Mouse (Mus musculus): ENCODE results near the gene Sys1.

Gene Sys1

DNA sequence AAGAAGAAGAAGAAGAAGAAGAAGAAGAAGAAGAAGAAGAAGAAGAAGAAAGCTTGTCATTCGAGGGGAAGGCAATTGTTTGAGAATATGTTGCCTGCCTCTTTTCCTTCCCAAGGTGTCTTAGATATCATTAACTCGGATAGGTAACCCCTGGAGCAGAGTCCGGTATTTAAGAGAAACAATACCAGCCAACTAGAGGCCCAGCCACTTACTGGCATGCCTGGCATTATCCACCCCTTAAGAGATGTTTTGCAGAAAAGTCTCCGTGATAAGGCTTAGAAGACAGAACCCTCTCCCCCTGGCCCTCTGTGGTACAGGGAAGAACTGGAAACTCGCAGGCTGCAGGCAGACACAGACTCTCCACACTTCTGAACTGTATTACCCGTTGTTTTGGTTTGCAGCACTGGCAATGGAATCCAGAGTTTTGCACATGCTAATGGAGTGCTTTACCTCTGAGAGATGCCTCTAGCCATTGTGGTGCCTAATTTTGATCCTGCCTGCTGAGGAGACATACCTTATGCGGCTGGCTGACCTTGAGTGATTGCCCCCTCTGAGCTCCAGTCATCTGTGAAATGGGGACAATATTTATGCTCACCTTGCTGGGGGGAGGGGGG, 2.8 kb upstream of the Sys1 start:
- DNase-seq = no peak

DNA sequence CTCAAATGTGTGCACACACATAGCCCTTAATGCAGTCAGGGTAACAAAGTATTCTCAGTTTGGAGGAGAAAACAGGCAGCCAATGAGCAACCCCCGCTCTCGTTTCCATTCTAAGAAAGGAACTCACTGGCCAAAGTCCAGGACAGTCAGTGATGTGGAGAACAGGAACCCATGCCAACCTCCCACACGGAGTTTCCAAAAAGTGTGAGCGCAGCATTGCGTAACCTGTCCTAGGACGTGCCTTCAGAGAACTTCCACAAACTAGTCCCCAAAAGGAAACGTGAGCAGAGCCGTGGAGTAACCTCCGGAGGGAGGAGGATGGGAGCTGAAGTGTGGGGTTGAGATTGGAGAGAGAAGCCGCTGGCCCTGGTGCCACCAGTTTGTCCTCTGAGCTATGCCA, 1.9 kb upstream of the Sys1 start:
- no peak for DNase-seq

DNA sequence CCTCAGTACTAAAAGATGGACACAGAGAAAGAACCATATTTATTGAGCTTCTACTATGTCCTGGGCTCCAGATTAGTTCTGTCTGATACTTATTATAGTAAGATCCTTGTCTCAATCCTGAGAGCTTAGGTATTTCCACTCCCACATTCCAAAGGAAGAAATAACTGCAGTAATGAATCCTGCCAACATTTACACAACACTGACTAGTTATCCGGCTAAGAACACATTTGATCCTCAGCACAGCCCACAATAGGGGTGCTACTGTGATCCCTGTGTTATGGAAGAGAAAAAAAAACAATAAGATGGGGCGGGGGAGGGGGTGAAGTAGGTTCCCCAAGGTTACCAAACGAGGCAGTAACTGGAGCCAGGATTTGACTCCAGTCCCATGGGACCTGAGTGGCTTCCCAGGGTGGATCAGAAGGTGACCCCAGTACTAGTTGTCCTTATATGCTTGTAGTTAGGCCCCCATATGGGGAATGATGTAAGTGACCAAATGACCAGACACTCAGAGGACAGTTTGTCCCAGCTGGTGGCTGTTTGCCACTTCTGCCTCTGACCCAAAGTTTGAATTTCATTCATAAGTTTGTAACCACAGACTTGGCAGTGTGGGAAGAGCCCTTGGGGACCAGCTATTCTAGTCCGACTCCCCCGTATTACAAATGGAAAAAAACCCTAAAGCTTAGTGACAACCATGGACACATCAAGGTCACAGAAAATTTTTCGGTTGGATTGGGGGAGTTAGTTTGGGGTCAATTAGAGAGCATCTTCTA, 1.2 kb upstream of the Sys1 start:
- DNase-seq = no peak

DNA sequence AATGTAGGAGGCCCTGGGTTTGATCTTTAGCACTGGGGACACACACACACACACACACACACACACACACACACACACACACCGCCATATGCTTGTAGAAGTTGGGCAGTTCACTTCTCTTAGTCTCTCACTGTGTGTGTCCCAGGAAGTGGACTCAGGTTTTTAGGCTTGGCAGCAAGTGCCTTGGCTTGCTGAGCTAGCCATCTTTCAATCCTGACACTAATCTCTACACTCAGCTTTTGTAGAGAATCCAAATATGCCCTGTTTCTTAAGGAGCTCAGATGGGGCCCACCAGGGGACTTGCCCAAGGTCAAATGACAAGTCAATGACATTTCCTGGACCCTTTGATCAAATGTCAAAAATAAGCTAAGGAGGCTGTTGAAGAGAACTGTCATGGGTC, 351 bp upstream of the Sys1 start:
- no peak for DNase-seq

DNA sequence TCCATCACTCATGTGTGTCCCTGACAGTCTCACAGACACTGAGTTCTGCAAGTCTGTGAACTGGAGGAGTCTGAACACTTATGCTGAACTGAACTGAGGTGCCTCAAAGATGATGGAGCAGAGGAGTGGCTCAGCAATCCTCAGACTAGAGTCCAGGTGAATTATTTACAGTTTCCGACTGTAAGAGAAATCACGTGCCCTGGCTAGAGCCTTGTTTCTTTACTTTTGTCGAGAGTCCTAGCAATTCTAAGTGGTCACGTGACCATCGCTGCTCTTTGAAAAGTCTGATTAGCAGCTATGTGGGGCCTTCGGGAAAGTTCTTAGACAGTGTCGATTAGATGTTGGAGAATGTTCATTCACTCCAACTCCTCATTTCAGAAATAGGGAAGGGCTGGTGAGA, 1.2 kb downstream of the Sys1 start:
- DNase-seq = no peak

DNA sequence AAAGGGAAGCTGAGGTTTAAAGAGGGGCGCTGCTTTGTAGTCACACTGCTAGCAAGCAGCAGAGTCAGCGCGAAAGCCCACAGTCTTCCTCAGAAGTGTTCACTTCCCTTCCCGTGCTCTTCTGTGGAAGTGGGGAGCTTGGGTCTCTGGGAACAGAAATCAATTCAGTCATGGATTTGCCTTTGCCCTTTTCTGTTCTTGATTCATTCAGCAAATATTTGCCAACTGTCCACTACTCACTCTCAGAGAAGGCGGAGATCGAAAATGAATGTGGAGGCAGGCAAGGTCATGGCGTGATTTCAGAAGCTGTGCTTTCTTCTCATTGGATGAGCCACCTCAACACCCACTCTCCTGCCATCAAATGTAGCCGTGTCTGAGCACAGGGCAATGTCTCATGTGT, 1.8 kb downstream of the Sys1 start:
- no peak for DNase-seq

DNA sequence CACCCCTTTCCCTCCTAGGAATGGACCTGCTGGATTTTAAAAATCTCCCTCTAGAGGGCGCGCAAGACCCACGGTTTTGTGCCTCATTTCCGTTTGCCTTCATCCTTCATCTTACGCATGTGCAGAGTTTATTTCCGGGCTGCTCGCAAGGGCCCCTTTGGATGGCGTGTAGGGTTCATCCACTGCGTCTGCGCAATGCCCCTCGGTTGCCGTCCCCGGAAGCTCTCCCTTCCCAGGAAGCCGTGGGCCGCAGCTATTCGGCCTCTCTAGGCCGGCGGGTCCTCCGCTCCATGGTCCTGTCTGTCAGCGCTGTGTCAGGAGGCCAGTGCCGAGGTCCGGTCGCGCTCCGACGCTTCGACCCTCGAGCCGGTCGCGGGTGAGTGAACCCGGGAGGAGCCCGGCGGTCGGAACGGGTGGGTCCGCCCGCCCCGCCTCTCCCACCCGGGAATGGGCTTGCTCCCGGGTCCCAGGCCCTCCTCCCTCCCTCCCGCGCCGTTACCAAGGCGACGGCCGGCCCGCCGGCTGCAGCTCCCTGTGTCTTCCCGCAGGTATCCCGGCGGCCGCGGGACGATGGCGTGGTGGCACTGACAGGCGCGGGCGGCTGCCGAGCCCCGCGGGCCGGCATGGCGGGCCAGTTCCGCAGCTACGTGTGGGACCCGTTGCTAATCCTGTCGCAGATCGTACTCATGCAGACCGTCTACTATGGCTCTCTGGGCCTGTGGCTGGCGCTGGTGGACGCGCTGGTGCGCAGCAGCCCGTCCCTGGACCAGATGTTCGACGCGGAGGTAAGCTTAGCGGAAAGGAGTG, 4.2 kb downstream of the Sys1 start, which contains the start of gene Gm20458:
Gm20458 (plus strand) TSS at position 223 of the 807 bp plus-strand sequence.
- DNase-seq = peak; percentile 91

DNA sequence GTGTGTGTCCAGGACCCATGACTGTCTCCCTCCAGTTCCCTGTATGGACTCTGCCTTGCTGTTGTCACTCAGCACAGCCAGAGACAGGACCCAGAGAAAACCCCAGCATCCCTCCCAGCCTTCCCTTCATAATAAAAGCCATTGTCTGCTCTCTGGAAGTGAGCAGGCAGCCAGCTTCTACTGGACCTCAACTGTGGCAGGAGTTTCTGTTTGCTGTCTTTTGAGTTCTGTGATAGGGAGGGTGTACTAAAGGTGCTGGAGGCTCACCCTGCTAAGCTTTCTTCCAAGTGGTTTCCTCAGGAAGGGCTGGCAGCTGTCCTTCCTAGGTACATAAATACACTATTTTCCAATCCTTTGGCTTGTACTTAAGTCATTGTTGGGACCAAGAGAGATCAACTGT, 8.4 kb downstream of the Sys1 start:
- DNase-seq = no peak

DNA sequence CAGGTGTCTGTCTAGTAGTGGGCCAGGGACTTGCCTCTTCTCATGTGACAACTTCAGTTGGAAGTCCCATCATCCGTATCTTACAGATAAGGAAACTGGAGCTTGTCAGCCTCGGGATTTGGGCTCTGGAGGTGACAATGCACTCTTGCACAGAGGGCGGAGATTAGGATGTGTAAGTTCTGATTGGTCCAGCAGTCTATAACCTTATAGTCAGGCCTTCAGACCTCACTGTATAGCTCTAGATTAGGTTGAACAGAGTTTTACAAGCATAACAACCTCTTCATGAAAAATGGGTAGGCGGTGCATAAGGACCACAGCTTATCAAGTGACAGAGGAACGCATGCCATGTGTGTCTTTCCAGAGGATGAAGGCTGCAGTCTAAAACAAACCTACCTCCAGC, 10.0 kb downstream of the Sys1 start:
- no peak for DNase-seq

DNA sequence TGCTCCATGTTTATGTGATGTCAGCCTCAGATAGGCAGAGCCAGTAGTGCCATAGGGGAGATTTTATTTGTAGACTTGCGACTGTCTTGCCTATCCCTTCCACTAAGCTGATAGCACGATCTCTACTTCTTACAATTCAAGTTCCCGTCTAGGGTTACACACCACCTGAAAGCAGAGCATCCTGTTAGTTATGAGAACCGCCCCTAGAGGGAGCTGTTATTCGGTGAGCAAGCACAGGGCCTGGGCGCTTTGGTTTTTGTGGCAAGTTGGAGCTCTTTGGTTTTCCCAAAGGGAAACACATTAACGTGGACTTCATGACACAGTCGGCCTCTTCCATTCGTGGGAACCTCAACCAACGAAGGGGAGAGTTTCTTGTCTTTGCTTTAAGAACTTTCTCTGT, 13.5 kb downstream of the Sys1 start:
- peak; percentile 36 for DNase-seq

DNA sequence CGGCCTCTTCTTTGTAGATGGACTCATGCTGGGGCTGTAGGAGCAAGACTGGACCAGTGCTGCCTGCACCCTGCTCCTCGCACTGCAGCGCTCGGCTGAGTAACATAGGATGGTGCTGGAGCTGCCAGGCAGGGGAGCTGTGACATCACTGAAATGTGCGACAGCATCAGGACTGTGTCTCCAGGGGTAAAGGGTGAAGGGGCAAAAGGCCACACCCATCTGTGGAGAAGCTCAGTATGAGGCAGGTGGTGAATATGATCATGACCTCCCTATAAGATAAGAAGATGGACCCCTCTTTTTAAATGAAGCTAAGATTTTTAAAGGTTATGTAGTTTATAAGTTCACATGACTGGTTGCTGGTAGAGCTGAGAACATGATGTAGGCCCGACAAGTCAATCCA, 16.9 kb downstream of the Sys1 start, which contains the start of gene Trp53tg5:
Trp53tg5 (minus strand) TSS at position 101 of the 400 bp plus-strand sequence.
- DNase-seq = no peak

DNA sequence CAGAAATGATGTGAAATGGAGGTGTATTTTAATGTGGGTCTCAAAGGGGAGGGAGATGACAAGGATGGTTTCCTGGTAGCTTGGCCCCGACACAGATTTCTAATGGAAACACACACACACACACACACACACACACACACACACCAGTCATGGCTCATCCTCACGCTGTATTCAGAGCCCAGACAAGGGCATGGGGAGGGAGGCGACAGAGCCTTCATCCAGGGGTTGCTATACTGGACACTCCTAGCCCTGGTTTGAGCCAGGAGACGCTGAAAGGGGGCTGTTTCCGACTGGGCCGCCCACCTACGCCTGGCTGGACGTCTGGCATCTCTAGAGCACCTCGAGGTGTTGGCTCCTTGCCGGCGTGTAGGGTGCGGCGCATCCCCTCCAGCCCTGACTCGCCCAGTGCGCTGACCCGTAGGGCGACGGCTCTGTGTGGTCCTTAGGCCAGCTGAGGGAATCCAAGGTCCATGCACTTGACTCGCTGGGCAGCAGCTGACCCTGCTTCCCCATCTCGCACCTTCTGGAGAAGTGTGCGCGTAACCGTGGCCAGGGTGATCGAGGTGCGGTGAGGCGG, 29.0 kb downstream of the Sys1 start, which contains the start of gene Dbndd2:
Dbndd2 (plus strand) TSS at position 426 of the 577 bp plus-strand sequence.
- DNase-seq = peak; percentile 52

DNA sequence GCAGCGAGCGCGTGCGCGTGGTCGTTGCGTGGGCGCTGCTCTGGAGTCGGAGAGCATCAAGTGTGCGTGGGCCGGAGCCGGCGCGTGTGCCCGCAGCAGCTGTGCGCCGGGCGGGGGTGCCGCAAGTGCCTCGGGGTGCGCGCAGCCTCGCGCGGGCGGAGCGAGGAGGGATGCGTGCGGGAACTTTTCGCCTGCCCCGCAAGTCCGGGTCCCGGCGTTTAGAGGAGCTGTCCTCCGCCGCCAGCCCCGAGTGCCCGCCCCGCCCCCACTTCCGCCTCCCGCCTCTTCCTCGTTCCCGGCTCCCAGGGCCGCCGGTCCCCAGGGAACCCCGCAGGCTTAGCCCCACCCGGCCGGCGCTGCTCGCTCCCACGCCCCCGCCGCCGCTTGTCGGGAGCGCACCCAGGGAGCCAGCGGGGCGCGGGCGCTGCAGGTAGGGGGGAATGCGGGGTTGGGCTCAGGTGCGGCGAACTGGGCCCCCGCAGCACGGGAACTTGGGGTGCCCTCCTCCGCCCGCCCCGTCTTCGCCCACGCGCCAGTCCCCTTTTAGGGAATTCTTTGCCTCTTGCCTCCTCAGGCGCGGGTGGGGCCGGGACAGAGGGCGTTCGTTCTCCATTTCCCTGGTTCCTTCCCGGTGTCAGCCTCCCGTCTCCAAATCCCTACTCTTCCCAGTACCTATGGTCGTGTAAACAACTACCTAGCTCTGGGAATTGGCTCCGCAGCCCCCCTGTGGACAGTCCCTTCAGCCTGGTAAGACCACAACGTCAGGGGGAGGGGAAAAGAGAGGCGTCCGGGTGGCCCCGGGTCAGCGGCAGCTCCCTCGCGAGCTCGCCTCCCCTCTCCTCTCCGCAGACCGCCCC, 29.7 kb downstream of the Sys1 start:
- DNase-seq = peak; percentile 70

DNA sequence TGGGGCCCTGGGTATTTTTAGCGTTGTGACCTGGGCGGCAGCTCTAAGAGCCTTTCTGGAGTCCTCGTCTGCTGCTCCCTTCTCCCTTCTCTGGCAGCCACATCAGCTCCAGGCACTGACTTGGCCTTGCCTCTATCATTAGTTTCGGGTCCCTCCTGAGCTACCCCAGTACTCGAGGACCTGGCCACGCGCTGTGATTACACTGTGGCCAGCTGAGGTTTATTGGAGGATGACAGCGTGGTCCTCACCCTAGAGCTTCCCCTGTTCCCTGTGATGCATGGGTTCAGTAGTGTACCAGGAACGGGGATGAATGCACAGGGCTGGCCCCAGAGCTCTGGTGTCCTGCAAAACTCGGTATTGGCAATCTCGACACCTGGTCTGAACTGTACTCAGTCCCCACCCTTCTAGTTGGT, 30.4 kb downstream of the Sys1 start:
- no peak for DNase-seq

DNA sequence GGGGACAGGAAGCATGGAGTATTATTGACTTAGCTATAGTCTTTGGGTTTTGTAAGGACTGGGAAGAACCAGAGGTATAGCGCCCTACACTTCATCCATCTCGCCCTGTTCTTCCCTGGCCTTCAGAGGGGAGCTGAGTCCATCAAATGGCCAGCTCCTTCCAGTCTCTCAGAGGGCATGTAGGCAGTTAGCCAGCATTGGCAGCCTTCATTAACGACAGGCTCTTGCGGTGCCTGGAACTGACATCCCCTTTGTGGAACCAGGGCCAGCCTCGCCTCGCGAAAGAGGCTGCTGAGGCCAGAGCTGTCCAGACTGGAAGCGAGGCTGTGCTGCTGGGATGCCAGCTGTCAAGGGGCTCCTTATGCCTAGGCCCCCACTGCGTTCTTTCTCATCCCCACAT, 31.0 kb downstream of the Sys1 start:
- peak; percentile 42 for DNase-seq

DNA sequence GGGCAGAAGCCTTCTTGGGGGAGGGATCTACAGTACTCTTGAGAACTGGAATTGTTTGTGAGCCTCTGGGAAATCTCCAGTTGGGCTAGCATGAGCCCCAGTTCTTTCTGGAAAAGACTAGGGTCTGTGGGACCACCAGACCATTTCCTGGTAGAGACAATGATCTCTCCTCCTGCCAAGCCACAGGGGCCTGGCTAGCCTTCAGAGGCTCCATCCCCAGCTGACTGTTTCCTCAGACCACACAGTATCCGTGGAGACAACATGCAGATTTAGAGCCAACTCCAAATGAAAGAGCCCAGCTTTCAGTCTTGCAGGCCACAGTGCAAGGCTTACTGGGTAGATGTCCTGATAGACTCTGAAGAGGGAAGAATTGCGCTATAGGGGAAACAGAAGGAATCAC, 37.4 kb downstream of the Sys1 start:
- DNase-seq = no peak

DNA sequence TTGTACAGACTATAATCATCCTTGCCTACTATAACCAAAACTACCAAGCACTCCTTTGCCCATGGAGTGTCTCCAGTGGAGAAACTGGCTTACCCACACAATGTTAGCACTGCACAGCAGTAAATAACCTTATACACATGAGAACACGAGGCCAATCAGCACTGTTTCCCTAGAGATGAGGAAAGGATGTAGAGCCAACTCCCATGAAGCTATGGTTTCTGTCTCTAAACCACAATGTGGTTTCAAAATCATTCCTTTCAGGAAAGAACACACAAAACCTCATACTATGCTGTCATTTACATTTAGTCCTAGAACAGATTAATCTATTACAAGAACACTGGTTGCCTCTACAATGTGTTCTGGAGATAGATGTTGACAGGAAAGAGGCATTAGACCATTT, 39.6 kb downstream of the Sys1 start:
- no peak for DNase-seq

DNA sequence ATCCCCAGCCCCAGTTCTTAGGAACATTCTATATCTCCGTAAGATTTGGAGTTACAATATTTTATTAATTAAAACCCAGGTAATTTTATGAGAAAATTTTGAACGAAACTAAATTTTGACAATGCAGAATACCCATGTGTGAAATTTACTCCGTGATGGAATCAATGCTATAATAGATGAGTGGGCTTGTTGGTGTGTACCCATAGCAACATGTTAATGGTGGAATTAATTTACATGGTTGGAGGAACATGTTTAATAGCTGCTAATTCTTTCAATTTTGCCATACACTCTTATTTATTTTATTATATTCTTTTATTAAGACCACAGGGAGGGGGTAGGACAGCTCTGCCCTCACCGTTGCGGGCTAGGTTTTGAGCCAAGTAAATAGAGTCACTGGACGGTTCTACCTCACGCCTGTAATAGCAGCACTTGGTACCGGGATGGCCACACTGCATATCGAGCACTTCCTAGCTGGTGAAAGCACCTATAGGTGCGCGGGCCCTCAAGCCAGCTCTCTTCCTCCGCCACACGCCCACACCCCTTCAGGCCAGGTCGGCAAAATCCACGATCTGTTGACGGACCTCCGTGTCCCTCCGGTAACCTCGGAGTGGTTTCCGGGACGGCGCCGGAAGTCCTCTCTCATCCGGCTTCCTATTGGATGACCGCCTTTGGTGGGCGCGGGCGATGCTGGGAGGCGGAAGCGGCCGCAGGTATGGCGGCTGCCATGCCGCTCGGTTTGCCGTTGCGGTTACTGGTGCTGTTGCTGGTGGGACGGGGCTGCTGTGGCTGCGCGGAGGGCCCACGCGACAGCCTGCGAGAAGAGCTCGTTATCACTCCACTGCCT, 40.3 kb downstream of the Sys1 start, which contains the start of gene Pigt:
Pigt (plus strand) TSS at position 674 of the 844 bp plus-strand sequence.
- DNase-seq = peak; percentile 86

DNA sequence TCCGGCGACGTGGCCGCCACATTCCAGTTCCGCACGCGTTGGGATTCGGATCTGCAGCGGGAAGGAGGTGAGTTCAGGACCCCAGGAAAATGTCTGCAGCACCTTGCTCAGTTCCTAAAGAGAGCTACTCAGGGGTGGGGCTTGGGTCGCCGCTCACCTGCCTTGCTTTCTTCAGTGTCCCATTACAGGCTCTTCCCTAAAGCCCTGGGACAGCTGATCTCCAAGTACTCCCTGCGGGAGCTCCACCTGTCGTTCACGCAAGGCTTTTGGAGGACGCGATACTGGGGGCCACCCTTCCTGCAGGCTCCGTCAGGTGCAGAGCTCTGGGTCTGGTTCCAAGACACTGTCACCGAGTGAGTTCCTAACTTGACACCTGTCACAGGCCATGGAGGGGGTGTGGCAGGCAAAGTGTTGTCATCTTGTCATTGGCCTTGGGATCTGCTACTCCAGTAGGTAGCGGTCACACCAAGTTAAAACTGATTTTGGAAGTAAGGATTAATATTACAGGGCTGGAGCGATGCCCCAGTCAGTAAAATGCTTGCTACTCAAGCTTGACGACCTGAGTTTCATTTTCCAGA, 41.0 kb downstream of the Sys1 start:
- no peak for DNase-seq

DNA sequence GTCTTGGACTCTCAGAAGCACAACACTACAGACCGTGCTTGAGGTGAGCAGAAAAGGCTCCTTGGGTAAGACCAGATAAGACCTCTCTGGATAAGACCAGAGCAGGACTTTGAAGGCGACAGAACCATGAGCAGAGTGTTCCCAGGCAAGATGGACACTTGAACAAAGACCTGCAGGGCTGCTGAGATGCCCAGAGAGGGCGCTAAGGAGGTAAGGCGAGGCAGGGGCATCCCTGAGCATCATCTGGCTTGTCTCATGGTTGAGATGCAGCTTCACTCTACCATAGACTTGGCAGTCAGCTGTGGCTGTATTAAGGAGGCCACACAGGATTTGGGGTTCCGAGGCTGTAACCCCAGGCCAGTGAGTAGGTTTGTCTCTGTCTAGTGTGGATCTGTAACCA, 42.6 kb downstream of the Sys1 start:
- DNase-seq = no peak

DNA sequence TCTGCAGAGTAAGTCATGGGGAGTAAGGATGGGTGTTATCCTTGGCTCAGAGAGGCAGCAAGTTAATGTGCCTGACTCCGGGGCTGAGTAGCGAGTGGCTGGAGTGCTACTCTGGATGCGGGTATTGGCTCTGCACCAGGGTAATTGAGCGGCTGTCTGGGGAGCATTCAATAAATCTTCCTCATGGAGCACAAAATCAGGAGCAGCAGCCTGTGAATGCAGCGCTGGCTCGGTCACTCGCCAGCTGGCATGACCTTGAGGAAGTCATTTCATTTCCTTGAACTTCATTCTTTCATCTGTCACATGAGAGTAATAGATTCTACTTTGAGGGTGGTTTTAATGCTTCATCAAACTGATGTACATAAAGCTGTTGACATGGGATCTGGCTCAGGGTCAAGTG, 43.7 kb downstream of the Sys1 start:
- DNase-seq = no peak

All from right cerebral cortex, postnatal 4 days (tissue).